Mouse (Mus musculus) right cerebral cortex, postnatal 14 days (tissue): ENCODE measurements around the gene Ptprcap.

Source experiments
- DNase-seq: peaks from one replicate; pipeline ENCODE4 v3.0.0; 2022

Ptprcap gene

GRCm38 (mm10) chr19:4169810-4170209, 16.4 kb downstream of the Ptprcap start:
- no peak for DNase-seq

DNA sequence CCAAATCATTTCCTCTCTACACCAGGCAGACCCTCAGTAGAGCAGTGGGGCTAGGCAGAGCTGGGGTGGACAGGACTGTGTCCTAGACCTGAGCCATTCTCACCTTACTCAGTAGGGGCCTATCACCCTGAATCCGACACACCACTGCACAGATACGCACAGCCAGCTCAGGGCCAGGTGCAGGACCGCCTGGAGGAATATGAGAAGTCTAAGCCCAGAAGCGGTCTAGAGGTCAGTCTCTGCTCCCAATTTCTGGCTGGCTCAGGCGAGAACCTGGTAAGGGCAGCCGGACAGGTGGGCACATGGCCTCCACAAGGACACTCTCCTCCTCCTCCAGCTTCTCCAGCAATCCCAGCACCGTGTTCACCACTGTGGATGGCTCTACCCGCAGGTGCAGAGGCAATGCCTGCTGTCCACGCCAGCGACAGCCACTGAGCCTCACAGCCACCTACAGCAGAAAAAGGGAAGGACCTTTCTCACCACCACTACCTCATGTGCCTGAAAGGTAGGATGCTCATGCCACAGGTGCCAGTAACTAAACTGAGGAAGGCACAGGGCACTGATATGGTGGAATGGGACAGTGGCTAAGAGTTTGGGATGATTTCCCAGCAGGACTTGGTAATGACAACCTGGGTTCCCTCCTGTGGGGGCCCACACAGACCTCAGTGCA, 17.5 kb downstream of the Ptprcap start:
- no peak for DNase-seq

DNA sequence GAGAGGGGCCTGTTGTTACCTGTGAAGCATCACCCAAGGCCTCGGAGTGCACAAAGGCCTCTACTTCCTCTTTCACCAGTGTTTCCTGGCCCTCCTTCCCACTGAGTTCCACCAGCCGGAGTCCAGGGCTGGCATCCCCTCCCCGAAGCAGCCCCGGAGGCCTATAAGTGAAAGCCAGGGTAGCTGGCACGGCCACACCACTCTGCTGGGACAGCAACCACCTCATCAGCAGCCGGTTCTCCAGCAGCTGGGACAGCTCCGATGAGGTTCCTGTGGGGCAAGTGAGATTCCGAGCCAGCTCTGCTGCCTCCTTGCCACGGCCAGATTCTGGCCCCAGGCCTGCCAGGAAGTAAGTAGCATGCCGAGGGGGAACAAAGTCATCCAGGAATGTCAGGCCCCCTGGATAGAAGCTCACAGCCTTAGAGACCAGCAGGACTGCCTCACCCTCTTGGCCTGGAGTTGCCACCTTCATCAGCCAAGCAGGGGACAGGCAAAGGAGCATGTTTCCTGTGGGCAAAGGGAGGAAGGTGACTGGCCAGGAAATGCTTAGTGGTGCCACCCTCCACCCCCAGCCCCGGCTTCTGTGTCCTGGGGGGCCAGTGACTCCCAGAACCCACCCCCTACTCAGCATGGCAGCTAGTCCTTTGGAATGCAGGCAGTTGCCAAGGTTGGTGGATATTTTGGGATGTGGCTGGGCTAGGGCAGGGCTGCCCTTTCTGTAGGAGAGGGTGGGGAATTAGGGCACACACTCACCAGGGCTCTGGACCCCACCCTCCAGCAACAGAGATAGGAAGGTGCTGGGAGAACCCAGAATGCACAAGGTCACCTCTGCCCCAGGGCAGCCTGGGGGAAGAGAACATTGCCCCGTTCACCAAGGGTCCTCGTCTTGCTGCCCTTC, 18.2 kb downstream of the Ptprcap start:
- no peak for DNase-seq

DNA sequence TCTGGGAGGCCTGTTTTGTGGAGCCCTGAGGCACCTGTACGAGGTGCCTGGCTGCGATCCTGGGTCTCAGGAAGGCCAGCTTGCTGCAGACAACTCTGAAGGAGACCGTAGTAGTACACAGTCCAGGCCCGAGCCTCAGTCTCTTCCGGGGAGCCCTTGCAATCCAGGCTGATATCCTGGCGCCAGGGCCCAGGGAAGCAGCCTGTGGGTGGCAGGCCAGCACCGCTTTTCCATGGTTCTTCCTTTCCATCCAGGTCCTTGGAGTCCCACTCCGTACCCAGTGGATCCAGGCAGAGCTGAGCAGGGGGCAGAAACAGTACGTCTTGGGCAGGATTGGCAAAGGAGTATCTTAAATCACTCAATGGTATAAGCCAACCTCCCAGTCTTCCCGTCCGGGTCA, 19.5 kb downstream of the Ptprcap start:
- no peak for DNase-seq

- DNase-seq, result no peak
Observed at GRCm38 (mm10) chr19:4175368-4175947, 22.1 kb downstream of the Ptprcap start, which contains the start of gene Carns1. Gene Carns1, minus strand, starts transcription at chr19:4175479.

DNA sequence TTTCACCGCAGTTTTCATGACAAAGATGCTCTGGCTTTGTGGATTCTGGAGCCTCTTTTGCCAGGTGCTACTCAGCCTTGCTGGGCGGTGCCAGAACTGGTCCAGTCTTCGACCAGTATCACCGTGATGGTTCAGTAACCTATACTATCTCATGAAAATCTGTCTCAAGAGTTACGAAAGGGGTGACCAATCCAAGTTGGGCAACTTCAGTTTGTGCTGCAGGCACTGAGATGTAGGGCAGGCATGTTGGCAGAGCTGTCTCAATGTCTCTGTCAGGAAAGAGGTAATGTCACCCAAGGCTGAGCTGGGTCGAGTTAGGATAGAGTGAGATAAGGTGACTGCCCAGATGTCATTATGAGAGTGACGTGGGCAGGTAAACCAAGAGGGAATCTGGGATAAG, 27.0 kb downstream of the Ptprcap start:
- DNase-seq, result no peak

GRCm38 (mm10) chr19:4181892-4182291, 28.5 kb downstream of the Ptprcap start:
- DNase-seq, result peak; percentile 77

DNA sequence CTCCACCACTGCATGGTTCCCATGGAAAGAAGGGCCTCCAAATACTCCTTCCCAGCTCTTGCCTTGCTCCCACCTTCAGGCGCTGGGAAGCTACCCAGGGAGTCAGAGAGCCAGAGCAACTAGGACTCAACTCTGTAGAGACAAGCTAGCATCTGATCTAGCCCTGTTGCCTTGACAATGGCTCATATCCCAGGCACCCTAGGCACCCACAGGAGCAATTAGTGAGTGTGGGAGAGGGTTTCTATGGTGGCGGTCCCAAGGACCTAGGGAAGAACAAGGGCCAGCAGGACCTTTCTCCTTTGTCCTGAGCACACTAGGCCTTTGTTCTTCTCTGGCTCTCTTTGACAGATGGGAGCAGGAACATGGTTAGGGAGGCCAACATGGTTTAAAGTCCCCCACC, 30.3 kb downstream of the Ptprcap start:
- no peak for DNase-seq

DNA sequence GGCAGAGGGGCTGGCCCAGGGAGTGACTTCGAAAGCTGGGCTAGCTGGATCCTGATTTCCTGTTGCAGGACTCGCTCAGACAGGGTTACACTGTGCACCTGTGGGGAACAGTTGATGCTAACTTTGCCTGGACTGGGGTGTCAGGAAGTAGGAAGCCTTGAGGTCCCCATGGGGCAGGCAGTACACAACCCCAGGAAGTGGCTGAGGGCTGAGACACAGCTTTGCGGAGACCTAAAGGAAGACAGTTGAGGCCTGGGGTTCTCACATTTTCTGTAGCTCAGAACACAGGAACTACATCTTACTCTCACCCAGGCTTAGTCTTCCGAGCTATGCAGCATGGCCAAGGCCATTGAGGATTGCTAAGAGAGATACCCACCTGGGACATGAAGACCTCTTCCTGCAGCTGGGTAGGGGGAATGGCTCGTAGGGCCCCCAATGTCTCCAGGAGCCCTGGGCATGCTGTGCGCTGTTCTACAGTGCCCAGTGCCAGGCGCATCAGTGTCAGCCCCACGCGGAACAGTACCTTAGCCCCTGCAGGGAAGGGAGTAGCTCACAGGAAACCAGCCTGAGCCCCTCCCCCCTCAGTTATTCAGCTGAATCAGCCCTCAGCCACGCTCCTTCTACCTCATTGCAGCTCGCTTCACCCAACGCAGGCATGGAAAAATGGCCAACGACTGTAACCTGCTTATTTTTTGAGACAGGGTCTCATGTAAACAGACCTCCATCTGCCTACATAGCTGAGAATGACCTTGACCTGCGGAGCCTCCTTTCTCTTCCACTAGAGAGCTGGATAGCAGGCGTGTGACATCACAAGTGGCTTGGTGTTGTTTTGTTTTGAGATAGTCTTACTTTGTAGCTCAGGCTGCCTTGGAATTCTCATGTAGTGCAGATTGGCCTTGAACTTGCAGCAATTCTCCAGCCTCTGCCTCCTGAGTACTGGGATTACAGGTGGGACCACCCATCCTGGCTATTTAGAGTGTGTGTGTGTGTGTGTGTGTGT, 31.9 kb downstream of the Ptprcap start:
- no peak for DNase-seq

DNA sequence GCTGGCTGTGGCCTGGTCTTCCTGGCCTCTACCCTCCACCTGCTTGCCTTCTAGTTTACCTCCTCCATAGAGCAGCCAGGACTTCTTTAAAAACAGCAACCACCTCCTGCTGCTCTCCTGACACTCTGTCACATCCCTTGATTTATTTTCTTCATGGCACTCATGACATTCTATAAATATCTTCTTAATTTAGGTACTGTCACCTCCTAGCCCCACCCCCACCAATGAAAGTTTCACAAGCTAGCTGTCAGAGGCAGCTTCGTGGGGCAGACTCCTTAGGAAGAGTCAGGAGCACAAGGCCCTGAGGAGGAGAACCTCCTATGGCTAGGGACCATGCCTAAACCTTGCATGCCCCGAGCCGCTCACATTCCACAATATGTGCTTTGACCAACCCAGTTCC, 33.9 kb downstream of the Ptprcap start:
- no peak for DNase-seq

DNA sequence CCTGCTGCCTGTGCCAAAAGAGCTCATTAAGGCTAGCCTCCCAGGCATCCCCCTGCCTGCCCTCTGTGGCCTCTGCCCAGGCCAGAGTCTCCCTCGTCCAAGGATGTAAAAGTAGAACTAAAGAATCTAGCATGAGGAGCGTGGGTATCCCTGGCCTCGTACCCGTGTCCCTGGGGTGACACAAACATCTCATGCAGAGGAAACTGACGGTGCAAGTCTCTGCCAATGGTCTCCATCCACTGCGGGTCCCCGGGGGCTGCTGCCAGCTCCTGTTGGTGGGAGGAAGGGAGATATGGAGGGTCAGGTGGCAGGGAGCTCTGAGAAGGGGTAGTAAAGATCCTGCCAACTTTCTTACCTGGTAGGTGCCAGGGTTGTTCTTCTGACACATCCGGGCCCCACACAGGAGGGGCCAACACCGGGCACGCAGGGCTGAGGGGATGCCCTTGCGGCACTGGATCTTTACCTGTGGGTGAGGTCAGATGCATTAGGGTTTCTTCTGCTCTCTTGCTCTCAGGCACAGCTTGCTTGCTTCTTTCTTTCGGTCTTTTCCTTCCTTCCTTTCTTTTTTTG, 35.7 kb downstream of the Ptprcap start:
- DNase-seq, result no peak

DNA sequence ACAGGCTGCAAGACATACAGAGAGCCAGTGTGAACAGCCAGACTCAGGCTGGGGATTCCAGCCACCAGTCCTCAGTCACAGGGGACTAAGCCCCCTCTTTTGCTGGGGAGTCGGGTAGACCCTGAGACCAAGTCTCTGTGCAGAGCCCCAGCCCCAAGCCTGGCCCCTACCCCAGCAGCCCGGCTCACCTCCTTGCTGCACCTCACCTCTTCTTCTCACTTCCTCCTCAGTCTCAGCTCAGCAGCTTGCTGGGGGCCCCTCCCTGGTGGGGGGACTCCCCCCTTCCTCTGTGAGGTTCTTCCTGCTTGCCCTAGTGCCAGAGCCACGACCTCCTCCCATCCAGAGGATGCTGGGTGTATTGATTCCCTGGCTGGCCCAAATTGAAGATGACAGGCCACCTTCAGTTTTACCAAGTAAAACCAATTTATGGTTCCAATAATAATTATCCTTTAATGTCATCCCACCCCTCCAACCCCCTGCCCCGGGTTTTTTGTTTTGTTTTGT, 37.5 kb downstream of the Ptprcap start, which contains the start of gene Tbc1d10c:
TSS of gene Tbc1d10c (minus strand) at position 454 of the 504 bp plus-strand sequence.
- no peak for DNase-seq

- DNase-seq, result peak; percentile 97
Observed at GRCm38 (mm10) chr19:4191528-4192250, 38.3 kb downstream of the Ptprcap start, which contains the start of gene Ppp1ca. Gene Ppp1ca, plus strand, starts transcription at chr19:4192065.

GRCm38 (mm10) chr19:4192251-4192985, 39.0 kb downstream of the Ptprcap start:
- DNase-seq, result no peak

DNA sequence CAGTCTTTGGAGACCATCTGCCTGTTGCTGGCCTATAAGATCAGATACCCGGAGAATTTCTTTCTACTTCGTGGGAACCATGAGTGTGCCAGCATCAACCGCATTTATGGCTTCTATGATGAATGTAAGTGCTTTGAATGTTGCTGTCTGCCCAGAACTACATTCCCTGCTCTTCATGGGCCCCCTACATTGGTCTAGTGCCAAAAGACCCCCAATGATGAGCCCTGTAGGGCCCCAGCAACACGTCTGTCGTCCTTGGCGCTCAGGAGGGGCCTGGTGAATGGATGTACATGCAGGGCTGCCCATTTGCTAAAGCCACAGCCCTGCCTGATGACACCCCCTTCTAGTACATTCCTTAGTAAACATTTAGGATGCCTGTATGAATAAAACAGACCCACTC, 39.7 kb downstream of the Ptprcap start:
- no peak for DNase-seq

DNA sequence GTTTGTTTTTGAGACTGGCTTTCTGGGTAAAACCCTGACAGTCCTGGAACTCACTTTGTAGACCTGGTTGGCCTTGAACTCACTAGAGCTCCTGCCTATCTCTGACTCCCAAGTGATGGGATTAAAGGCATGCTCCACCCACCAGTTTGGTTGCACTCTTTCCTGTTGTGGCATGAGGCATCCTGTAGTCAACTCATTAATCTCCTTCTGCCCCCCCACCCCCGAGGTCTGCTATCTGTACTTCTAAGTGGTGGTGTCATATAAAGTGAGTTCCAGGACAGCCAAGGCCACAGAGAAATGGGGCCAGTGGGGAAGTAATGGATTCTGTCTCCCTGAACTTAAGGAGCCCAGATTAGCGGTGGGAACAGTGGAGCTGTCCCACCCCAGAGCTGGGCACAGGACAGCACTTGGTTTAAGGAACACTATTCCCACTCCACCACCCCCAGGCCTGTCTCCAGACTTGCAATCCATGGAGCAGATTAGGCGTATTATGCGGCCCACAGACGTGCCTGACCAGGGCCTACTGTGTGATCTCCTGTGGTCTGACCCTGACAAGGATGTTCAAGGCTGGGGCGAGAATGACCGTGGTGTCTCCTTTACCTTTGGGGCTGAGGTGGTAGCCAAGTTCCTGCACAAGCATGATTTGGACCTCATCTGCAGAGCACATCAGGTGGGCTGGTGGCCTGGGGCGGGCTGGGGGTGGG, 40.8 kb downstream of the Ptprcap start:
- DNase-seq, result no peak

DNA sequence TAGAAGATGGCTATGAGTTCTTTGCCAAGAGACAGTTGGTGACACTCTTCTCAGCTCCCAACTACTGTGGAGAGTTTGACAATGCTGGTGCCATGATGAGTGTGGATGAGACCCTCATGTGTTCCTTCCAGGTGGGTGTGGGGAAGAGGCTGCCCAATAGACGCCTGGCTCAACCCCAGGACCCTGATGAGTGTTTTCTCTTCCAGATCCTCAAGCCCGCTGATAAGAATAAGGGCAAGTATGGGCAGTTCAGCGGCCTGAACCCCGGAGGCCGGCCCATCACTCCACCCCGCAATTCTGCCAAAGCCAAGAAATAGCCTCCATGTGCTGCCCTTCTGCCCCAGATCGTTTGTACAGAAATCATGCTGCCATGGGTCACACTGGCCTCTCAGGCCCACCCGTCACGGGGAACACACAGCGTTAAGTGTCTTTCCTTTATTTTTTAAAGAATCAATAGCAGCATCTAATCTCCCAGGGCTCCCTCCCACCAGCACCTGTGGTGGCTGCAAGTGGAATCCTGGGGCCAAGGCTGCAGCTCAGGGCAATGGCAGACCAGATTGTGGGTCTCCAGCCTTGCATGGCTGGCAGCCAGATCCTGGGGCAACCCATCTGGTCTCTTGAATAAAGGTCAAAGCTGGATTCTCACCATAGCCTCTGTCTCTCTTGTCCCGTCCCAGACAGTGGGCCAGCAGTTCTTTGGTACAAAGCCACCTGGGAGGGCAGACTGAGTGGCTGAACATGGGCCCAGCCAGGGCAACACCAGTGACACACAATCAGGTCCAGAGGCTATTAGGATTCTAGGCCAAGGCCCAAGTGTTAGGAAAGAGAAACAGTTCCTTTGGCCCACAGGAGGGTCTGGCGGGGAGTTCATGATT, 41.6 kb downstream of the Ptprcap start:
- no peak for DNase-seq

DNA sequence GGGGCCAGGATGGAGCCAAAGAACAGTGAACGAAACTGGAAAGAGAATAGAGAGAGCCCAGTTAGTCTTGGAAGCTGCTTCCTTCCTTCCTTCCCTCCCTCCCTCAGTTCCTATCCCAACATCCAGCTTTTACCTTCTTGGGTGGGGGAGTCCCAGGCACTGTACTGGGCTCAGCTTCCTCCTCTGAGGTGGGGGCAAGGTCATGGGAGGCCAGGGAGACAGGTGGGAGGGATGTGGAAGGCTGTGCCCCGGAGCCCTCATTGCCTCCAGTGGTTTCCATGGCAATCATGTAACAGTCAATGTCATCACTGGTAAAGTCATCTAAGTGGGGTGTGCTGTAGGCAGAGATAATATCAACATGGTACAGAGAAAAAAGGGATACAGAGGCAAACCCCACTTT, 42.6 kb downstream of the Ptprcap start:
- no peak for DNase-seq

GRCm38 (mm10) chr19:4196548-4196947, 43.1 kb downstream of the Ptprcap start:
- no peak for DNase-seq
